Mouse (Mus musculus): ENCODE measurements around the gene Padi3.
A peak's percentile ranks its signal among the peaks of the same experiment; 100 is the strongest.

Padi3 gene

GRCm38 (mm10) chr4:140815996-140816917, 5.8 kb upstream of the Padi3 start:
- DNase-seq (ENCODE audit: low spot score in 2 of 2), result peak; percentile 49 to 58

DNA sequence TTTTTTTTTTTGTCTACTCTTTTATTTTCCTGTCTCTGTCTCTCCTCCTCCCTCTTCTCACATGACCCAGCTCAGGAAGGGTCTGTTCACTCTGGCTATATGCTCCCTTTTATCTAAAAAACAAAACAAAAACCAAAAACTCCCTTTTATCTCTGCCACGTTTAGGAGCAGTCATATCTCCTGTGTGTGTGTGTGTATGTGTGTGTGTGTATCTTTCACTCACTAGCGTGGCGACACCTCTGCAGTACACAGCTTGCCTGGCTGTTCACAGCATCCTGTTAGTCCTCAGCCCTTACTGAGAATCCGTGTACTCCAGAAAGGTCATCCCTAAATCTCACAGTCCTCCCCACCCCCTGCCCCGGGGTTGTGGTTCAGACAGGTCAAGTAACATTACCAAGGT, 5.0 kb upstream of the Padi3 start:
- DNase-seq (ENCODE audit: low spot score in 2 of 2), result peak; percentile 11 to 13

- peak; percentile 59 to 61 for DNase-seq (ENCODE audit: low spot score in 2 of 2)
Observed at GRCm38 (mm10) chr4:140814241-140815225, 4.1 kb upstream of the Padi3 start.

- DNase-seq (ENCODE audit: low spot score in 2 of 2), result no peak
Observed at GRCm38 (mm10) chr4:140813358-140814185, 3.1 kb upstream of the Padi3 start.

DNA sequence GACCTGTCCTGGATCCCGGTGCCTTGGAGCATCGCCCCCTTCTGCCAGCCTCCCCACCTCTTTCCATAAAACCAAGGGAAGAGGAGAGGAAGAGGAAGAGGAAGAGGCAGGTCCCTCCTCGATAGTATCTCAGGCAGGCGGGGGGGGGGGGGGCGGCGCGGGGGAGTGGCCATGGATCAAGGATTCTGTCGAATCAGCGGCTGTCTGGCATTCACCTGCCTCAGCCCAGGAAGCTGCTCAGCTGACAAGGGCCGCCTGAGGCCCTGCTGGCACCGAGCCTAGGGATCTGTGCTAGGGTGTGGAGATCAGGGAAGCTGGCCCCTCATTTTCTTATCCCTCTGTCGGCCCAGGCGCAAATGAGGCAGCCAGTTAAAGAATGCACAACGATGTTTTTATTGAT, 2.2 kb upstream of the Padi3 start:
- DNase-seq (ENCODE audit: low spot score in 2 of 2), result no peak

DNA sequence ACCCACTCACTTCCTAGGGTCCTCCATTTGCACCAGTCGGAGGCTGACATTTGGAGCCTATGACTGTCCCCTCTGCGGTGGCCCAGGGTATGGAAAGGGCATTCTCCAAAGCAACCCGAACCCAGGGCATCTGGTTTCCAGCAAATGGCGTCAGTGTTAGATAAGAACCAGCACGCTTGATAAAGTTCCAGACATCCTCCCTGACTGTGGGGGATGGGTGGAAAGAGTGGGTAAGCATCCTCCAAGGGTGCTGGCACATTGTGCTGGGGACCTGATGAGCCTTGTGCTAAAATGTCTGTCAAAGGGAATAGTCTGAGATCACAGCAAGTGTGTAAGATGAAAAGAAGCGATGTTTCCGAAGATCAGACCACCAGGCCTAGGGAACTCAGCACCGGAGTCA, 1.7 kb upstream of the Padi3 start:
- DNase-seq (ENCODE audit: low spot score in 2 of 2), result no peak

DNA sequence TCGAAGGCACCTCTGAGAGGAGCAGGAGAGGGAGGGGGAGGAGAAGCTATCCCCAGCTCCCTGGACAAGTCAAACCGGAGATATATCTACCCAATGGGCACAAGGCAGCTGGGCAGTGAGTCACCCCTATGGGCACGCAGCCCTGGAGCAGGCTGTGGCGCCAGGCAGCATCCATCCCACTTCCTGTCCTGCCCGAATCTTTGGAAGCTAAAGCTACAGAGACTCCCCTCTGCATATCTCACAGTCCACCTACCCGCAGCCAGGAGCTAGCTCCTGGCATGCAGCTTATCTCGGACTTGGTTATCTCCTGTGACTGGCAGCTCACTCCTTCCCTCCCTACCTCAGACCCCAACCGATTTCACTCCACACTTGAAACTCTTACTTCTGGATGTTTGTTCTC, 1.3 kb downstream of the Padi3 start:
- no peak for DNase-seq (ENCODE audit: low spot score in 2 of 2)

- no peak for DNase-seq (ENCODE audit: low spot score in 2 of 2)
Observed at GRCm38 (mm10) chr4:140804601-140805000, 5.8 kb downstream of the Padi3 start.

DNA sequence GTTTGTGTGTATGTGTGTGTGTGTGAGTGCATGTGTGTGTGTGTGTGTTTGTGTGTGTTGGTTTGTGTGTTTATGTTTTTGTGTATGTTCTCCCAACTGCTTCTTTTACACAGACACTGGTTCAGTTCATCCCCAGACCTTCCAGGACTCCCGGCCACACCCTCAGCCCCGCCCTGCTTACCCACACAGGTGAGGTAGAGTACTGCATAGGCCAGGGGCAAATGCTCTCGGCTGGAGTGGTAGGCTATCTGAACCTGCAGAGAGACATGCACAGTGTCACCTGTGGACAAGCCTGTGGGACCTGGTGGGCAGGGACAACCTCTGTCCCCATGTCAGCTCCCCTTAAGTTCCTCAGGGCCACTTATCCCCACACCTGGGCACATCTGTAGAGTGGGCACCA, 9.1 kb downstream of the Padi3 start:
- no peak for DNase-seq (ENCODE audit: low spot score in 2 of 2)

DNA sequence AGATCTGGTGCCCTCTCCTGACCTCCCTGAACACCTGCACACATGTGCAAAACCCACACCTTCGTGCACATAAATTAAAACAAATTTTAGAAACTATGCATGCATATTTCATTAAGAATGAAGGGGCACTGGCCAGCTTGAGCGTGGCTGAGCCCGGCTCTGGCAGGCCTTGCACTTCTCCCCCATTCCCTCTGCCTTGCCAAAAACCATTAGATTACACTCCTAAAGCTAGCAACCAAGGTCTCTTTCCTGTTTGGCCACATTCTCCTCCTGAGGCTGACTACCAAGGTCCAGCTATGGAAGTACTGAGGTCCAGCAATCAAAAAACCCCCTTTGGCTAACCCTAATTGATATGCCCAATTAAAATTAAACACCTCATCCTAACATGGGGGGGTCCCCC, 13.7 kb downstream of the Padi3 start:
- no peak for DNase-seq (ENCODE audit: low spot score in 2 of 2)

DNA sequence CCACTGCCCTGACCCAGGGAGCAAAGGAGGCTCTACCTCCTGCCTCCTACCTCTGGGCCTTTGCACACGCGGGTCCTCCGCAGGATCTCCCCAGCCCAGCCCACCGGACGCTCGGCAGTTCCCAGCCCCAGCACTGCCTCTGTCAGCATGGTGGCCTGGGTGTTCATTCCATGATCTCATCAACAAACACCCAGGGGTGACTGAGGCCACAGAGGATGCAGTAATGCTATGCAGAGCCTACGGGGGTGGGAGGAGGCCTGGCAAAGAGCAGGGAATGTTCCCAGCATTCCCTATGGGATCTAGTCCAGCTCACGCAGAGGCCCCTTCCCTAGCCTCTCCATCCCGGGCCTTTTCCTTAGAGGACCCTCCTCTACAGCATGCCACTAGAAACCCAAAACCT, 15.8 kb downstream of the Padi3 start:
- no peak for DNase-seq (ENCODE audit: low spot score in 2 of 2)

GRCm38 (mm10) chr4:140793795-140794194, 16.7 kb downstream of the Padi3 start:
- no peak for DNase-seq (ENCODE audit: low spot score in 2 of 2)

DNA sequence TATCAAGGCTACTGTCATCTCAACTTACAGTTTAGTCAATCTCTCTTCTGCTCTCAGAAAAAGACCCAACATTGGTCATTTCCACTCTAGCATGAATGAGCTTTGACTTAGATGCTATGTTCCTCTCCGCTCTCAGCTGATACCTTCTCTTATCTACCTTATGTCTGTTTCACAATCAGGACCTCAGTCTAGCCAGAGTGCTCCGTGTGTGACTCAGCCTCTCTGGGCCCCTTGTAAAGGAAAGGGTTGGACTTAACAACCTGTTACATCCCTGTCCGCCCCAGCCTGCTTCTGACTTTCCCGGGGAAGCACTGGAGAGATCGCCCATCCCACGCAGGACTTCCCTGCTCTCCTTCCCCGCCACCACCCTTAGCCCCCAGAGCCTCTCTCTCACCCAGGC, 17.9 kb downstream of the Padi3 start:
- no peak for DNase-seq (ENCODE audit: low spot score in 2 of 2)

DNA sequence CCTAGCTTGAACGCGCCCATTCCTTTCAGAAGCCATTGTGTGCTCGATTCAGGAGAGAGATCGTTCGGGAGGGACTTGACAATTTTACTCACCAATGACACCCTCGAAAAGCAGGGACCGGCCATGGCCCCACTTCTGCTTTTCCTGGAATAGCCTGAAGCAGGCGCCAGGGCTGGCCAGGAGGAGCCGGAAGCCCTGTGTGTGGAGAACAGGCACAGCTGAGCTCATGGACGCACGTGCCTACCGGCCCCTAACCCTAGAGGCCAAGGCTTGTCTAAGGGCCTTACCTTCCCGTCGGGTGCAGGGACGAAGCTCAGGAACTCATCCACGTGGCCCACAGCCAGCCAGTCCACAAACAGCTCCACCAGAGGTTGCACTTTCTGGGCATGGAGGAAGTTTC, 19.4 kb downstream of the Padi3 start:
- DNase-seq (ENCODE audit: low spot score in 2 of 2), result no peak

GRCm38 (mm10) chr4:140789983-140790382, 20.5 kb downstream of the Padi3 start:
- no peak for DNase-seq (ENCODE audit: low spot score in 2 of 2)

GRCm38 (mm10) chr4:140788983-140789382, 21.5 kb downstream of the Padi3 start:
- peak; percentile 60 to 76 for DNase-seq (ENCODE audit: low spot score in 2 of 2)

- DNase-seq (ENCODE audit: low spot score in 2 of 2), result no peak
Observed at GRCm38 (mm10) chr4:140788264-140788663, 22.2 kb downstream of the Padi3 start.

DNA sequence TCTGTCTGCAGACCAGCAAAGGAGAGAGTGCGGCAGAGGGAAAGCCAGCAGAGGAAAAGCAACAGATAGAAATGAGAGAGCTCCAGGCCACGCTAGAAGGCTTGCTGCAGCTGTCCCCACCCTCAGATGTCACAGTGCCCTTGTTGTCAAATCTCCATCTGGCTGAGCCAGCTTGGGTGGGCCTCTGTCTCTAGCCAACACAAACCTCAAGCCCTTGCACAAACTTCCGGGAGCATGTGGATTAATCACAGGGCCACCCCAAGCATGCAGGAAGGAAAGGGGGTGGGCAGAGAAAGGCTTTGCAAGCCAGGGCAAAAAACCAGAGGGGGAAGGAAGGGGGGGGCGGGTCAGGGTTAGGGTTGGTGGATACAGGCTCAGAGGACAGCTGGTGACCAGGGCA, 23.0 kb downstream of the Padi3 start:
- DNase-seq (ENCODE audit: low spot score in 2 of 2), result no peak

DNA sequence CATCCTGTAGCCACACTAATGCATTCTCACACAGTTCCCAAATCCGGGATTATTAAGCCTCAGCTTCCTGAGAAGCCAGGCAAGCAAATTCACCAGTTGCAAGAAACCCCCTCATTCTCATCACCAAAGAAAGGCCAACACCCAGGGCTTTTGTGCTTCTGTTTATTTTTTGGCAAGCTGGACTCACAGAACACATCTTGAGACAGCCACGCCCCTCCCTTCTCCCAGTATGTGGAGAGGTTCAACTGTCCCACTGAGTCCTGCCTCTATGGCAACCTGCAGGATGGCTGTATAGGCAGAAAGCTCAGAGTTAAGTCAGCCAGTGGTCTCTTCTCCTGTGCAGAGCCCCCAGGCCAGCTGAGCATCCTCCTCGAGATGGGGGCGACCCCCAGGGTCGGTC, 25.2 kb downstream of the Padi3 start:
- DNase-seq (ENCODE audit: low spot score in 2 of 2), result no peak

DNA sequence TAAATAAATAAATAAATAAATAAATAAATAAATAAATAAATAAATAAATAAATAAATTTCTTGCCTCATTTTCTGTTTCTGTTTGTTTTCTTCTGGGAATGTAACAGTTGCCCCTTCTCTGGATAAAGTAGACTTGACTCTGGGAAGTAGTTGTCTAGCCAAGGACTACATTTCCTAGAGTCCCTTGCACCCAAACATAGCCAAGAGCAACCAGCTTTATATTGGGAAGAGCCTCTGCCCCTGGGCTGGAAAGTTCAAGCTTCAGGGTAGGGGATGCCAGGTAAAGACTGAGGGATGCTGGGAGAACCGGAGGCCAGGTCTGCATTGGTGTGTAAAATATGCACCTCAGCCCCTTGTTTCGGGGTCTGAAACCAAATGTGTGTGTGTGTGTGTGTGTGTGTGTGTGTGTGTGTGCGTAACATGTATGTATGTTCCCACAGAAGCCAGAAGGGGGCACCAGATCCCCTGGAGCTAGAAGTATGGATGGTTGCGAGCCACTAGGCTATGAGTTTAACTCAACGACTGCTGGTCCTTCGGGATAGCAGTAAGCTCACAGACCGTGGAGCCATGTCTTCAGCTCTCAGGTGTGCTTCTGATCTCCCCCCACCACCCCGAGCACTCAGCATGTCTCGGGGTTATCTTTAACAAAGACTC, 26.0 kb downstream of the Padi3 start:
- no peak for DNase-seq (ENCODE audit: low spot score in 2 of 2)

GRCm38 (mm10) chr4:140782821-140783220, 27.6 kb downstream of the Padi3 start:
- DNase-seq (ENCODE audit: low spot score in 2 of 2), result no peak

Data from natural killer cell, adult 2 months (primary cell).